Mouse (Mus musculus) kidney, adult 2 months (tissue): ENCODE measurements around the gene Asb11.

Experiments used
- CTCF ChIP-seq: fragments of 200-500 bp; conservative IDR thresholded peaks from 2 replicates; pipeline ENCODE4 v1.5.1; 2011; ENCODE audit warnings: low read depth, mild to moderate bottlenecking, control low read depth, low read length, moderate library complexity, mixed read lengths; ENCODE audit not compliant: insufficient read depth, insufficient read length
- POLR2A ChIP-seq: fragments of 200-500 bp; IDR thresholded peaks from one replicate; pipeline ENCODE4 v1.6.1; 2011; ENCODE audit warnings: low read depth, low read length, control low read depth

- TF ChIP-seq CTCF (no peak), POLR2A (no peak)
Measured at GRCm38 (mm10) chrX:164505709-164506498, 69.1 kb downstream of the Asb11 start, which contains the start of gene Asb9.
